Mouse (Mus musculus) heart, embryonic 11.5 days (tissue): Measurements from ENCODE around the gene Gm13694. TPM values are rescaled to one million over a fixed set of nuclear protein-coding genes. Genes with fewer than 3 reads are reported as not detected.
"Not testable (repeated sequence)": the region's sequence is repeated elsewhere in the genome, so short reads cannot be mapped to it uniquely, and the experiment has no call there.

Experiments used
- ATAC-seq: fragments of 200-750 bp; cut with Nextera tagmentation; replicated peaks from 2 replicates; pipeline ENCODE4 v1.8.0; 2017; ENCODE audit warnings: moderate library complexity; ENCODE audit not compliant: insufficient number of reproducible peaks, low FRiP score, low TSS enrichment
- H3K27ac ChIP-seq: fragments of 300-500 bp; sonication (generic); 2 replicates; pipeline ENCODE4 v1.5.1; 2014; ENCODE audit warnings: mild to moderate bottlenecking, low read depth, low read length
- H3K27me3 ChIP-seq: fragments of 300-500 bp; sonication (generic); 2 replicates; pipeline ENCODE4 v1.6.1; 2014; ENCODE audit warnings: mild to moderate bottlenecking, low read length, mixed read lengths; ENCODE audit not compliant: control insufficient read depth, insufficient read depth
- H3K36me3 ChIP-seq: fragments of 300-500 bp; sonication (generic); 2 replicates; pipeline ENCODE4 v1.6.1; 2014; ENCODE audit warnings: mild to moderate bottlenecking, low read length, moderate library complexity, mixed read lengths; ENCODE audit not compliant: control insufficient read depth, insufficient read depth
- H3K4me1 ChIP-seq: fragments of 300-500 bp; sonication (generic); 2 replicates; pipeline ENCODE4 v1.6.1; 2014; ENCODE audit warnings: low read length; ENCODE audit not compliant: control insufficient read depth, insufficient read depth
- H3K4me2 ChIP-seq: fragments of 300-500 bp; sonication (generic); 2 replicates; pipeline ENCODE4 v1.6.1; 2014; ENCODE audit warnings: mild to moderate bottlenecking, moderate library complexity
- H3K4me3 ChIP-seq: fragments of 300-500 bp; sonication (generic); 2 replicates; pipeline ENCODE4 v1.5.1; 2014; ENCODE audit warnings: low read depth, low read length
- H3K9ac ChIP-seq: fragments of 300-500 bp; sonication (generic); 2 replicates; pipeline ENCODE4 v1.6.1; 2014; ENCODE audit warnings: mild to moderate bottlenecking, low read depth, low read length, moderate library complexity
- H3K9me3 ChIP-seq: fragments of 300-500 bp; sonication (generic); replicated peaks from 2 replicates; pipeline ENCODE4 v1.6.1; 2016; ENCODE audit warnings: low read length; ENCODE audit not compliant: control insufficient read depth
- WGBS: fragments of 180-500 bp; shearing (Covaris S2); extraction: QIAGEN DNeasy Blood & Tissue Kit; methylation state at CpG from one replicate; pipeline ENCODE4 v1.1.7; 2014; ENCODE audit not compliant: insufficient replicate concordance; 5-methylcytosine and 5-hydroxymethylcytosine counted together
- polyA plus RNA-seq: library from polyadenylated mRNA; unstranded; fragments of >200 nt; fragmentation: Nextera tagmentation; extraction: Ambion mirVana; gene quantifications from 2 replicates; pipeline ENCODE4 v1.2.1, GENCODE M21; 2014

Gene Gm13694
- polyA plus RNA-seq, result not detected in 2 replicates

GRCm38 (mm10) chr2:83978633-83979032 lies at the start of gene Gm13694:
TSS of gene Gm13694 (plus strand) at chr2:83978933.
- H3K27me3 ChIP-seq, ATAC-seq, H3K4me2 ChIP-seq, H3K4me3 ChIP-seq, H3K9ac ChIP-seq, H3K9me3 ChIP-seq, H3K27ac ChIP-seq, H3K36me3 ChIP-seq, H3K4me1 ChIP-seq: not testable (repeated sequence)
- no CpG with 5 or more reads among the region's 6 CpGs for WGBS

- Histone ChIP-seq H3K9me3 (no peaks in the 10 kb centered on the region), H3K36me3 (no peaks in the 10 kb centered on the region), H3K9ac (no peak overlapping the region), H3K27me3 (no peaks in the 10 kb centered on the region), H3K4me1 (no peaks in the 10 kb centered on the region), H3K4me3 (no peak overlapping the region), H3K27ac (no peak overlapping the region), H3K4me2 (no peak overlapping the region)
- WGBS, result 73% methylated on average over 2 of the region's 2 CpGs
- ATAC-seq, result no peak
These were observed 49.1 kb upstream of the Gm13694 start for GRCm38 (mm10) chr2:83929478-83930088.

- H3K9me3 ChIP-seq, result no peaks in the 10 kb centered on the region
- ATAC-seq, result no peak; the same call in 1 of the 2 replicates
- H3K27ac ChIP-seq, result no peak within 1 kb of the TSS
- peaks cover 3% of the 10 kb centered on the region; the same call in 1 of the 2 replicates for H3K4me1 ChIP-seq
- peak within 1 kb of the TSS; percentile 61 for H3K4me2 ChIP-seq
- WGBS, result 3% methylated on average over 20 of the region's 20 CpGs
- H3K4me3 ChIP-seq, result peak within 1 kb of the TSS; percentile 27; the same call in 1 of the 2 replicates
- H3K9ac ChIP-seq, result no peak within 1 kb of the TSS
- H3K36me3 ChIP-seq, result no peaks in the 10 kb centered on the region
- H3K27me3 ChIP-seq, result no peaks in the 10 kb centered on the region
These were observed 37.8 kb upstream of the Gm13694 start, which contains the start of gene Zswim2 for GRCm38 (mm10) chr2:83940931-83941361. TSS of gene Zswim2 (minus strand) at chr2:83941228.

GRCm38 (mm10) chr2:83941378-83941777 lies 37.4 kb upstream of the Gm13694 start:
- Histone ChIP-seq H3K36me3 (no peaks in the 10 kb centered on the region), H3K27me3 (no peaks in the 10 kb centered on the region), H3K4me3 (peak overlapping the region; percentile 27; the same call in 1 of the 2 replicates), H3K4me1 (peaks cover 3% of the 10 kb centered on the region; the same call in 1 of the 2 replicates), H3K9me3 (no peaks in the 10 kb centered on the region), H3K9ac (no peak overlapping the region), H3K27ac (no peak overlapping the region), H3K4me2 (peak overlapping the region; percentile 61)
- ATAC-seq, result no peak
- WGBS, result 51% methylated on average over 3 of the region's 3 CpGs

GRCm38 (mm10) chr2:83941792-83942191 lies 36.9 kb upstream of the Gm13694 start:
- H3K36me3 ChIP-seq, result no peaks in the 10 kb centered on the region
- H3K9me3 ChIP-seq, result no peaks in the 10 kb centered on the region
- peaks cover 3% of the 10 kb centered on the region; the same call in 1 of the 2 replicates for H3K4me1 ChIP-seq
- no peak overlapping the region for H3K4me2 ChIP-seq
- no peaks in the 10 kb centered on the region for H3K27me3 ChIP-seq
- no peak overlapping the region for H3K4me3 ChIP-seq
- 40% methylated on average over 4 of the region's 4 CpGs for WGBS
- no peak overlapping the region for H3K9ac ChIP-seq
- H3K27ac ChIP-seq, result no peak overlapping the region
- ATAC-seq, result no peak

- H3K4me3 ChIP-seq, H3K4me1 ChIP-seq, H3K9me3 ChIP-seq, ATAC-seq, H3K4me2 ChIP-seq, H3K27me3 ChIP-seq, H3K36me3 ChIP-seq, H3K27ac ChIP-seq, H3K9ac ChIP-seq: not testable (repeated sequence)
- WGBS, result no CpG with 5 or more reads among the region's 6 CpGs
These were observed 23.3 kb upstream of the Gm13694 start, which contains the start of gene Gm13698 for GRCm38 (mm10) chr2:83955393-83955792. TSS of gene Gm13698 (plus strand) at chr2:83955693.

- no CpG with 5 or more reads among the region's 6 CpGs for WGBS
- H3K27ac ChIP-seq, H3K9ac ChIP-seq, H3K4me2 ChIP-seq, ATAC-seq, H3K4me3 ChIP-seq, H3K9me3 ChIP-seq, H3K27me3 ChIP-seq, H3K4me1 ChIP-seq, H3K36me3 ChIP-seq: not testable (repeated sequence)
These were observed 17.5 kb upstream of the Gm13694 start, which contains the start of gene Gm13693 for GRCm38 (mm10) chr2:83961203-83961602. TSS of gene Gm13693 (plus strand) at chr2:83961503.

GRCm38 (mm10) chr2:83967013-83967412 lies 11.7 kb upstream of the Gm13694 start, which contains the start of gene Gm13695:
TSS of gene Gm13695 (plus strand) at chr2:83967313.
- no CpG with 5 or more reads among the region's 6 CpGs for WGBS

GRCm38 (mm10) chr2:83972823-83973222 lies 5.9 kb upstream of the Gm13694 start, which contains the start of gene Gm13696:
TSS of gene Gm13696 (plus strand) at chr2:83973123.
- not testable (repeated sequence) for H3K27me3 ChIP-seq, H3K4me3 ChIP-seq, H3K9me3 ChIP-seq, H3K9ac ChIP-seq, H3K36me3 ChIP-seq, H3K4me1 ChIP-seq, H3K27ac ChIP-seq, H3K4me2 ChIP-seq, ATAC-seq
- no CpG with 5 or more reads among the region's 6 CpGs for WGBS

More at GRCm38 (mm10) chr2:83967013-83967412, 11.7 kb upstream of the Gm13694 start, which contains the start of gene Gm13695:
- H3K4me1 ChIP-seq, H3K27ac ChIP-seq, H3K9me3 ChIP-seq, H3K36me3 ChIP-seq, ATAC-seq, H3K4me2 ChIP-seq, H3K27me3 ChIP-seq, H3K4me3 ChIP-seq, H3K9ac ChIP-seq: not testable (repeated sequence)
